Mouse (Mus musculus): ENCODE measurements at regions not wholly inside any gene's neighbourhood (a gene's known extent, or its start where the extent isn't known, plus 50 kb on each side); places are given as distances from the start of the nearest gene placed in this dataset.

- in situ Hi-C loops (cut with MboI; ENCODE audit: unreplicated experiment in 2 of 2) = no loop called here
These were observed 401.7 kb downstream of the Med13l start for GRCm38 (mm10) chr5:118962152-118962551.

GRCm38 (mm10) chr5:118963001-118963400 lies 402.5 kb downstream of the Med13l start:
- in situ Hi-C loops (cut with MboI; ENCODE audit: unreplicated experiment in 2 of 2) = no loop called here

- in situ Hi-C loops (cut with MboI; ENCODE audit: unreplicated experiment in 2 of 2) = no loop called here
These were observed 406.4 kb downstream of the Med13l start for GRCm38 (mm10) chr5:118966901-118967300.

GRCm38 (mm10) chr5:118967718-118968117 lies 407.2 kb downstream of the Med13l start:
- in situ Hi-C loops (cut with MboI; ENCODE audit: unreplicated experiment in 2 of 2) = no loop called here

- in situ Hi-C loops (cut with MboI; ENCODE audit: unreplicated experiment in 2 of 2) = no loop called here
These were observed 414.7 kb downstream of the Med13l start for GRCm38 (mm10) chr5:118975147-118975546.

- in situ Hi-C loops (cut with MboI; ENCODE audit: unreplicated experiment in 2 of 2) = no loop called here
These were observed 418.6 kb downstream of the Med13l start for GRCm38 (mm10) chr5:118978921-118979630.

GRCm38 (mm10) chr5:118981046-118981445 lies 420.6 kb downstream of the Med13l start:
- in situ Hi-C loops (cut with MboI; ENCODE audit: unreplicated experiment in 2 of 2) = no loop called here

- in situ Hi-C loops (cut with MboI; ENCODE audit: unreplicated experiment in 2 of 2) = no loop called here
These were observed 423.8 kb downstream of the Med13l start for GRCm38 (mm10) chr5:118984251-118984650.

GRCm38 (mm10) chr5:118984797-118985408 lies 424.4 kb downstream of the Med13l start:
- in situ Hi-C loops (cut with MboI; ENCODE audit: unreplicated experiment in 2 of 2) = no loop called here

- in situ Hi-C loops (cut with MboI; ENCODE audit: unreplicated experiment in 2 of 2) = no loop called here
These were observed 427.0 kb downstream of the Med13l start for GRCm38 (mm10) chr5:118987376-118988000.

- in situ Hi-C loops (cut with MboI; ENCODE audit: unreplicated experiment in 2 of 2) = no loop called here
These were observed 438.6 kb downstream of the Med13l start for GRCm38 (mm10) chr5:118999124-118999523.

GRCm38 (mm10) chr5:119005825-119006471 lies 445.5 kb downstream of the Med13l start:
- in situ Hi-C loops (cut with MboI; ENCODE audit: unreplicated experiment in 2 of 2) = no loop called here

- in situ Hi-C loops (cut with MboI; ENCODE audit: unreplicated experiment in 2 of 2) = no loop called here
These were observed 449.6 kb downstream of the Med13l start for GRCm38 (mm10) chr5:119010048-119010447.

- in situ Hi-C loops (cut with MboI; ENCODE audit: unreplicated experiment in 2 of 2) = no loop called here
These were observed 454.7 kb downstream of the Med13l start for GRCm38 (mm10) chr5:119015181-119015580.

- in situ Hi-C loops (cut with MboI; ENCODE audit: unreplicated experiment in 2 of 2) = no loop called here
These were observed 455.3 kb downstream of the Med13l start for GRCm38 (mm10) chr5:119015606-119016255.

- in situ Hi-C loops (cut with MboI; ENCODE audit: unreplicated experiment in 2 of 2) = no loop called here
These were observed 455.9 kb downstream of the Med13l start for GRCm38 (mm10) chr5:119016420-119016819.

- in situ Hi-C loops (cut with MboI; ENCODE audit: unreplicated experiment in 2 of 2) = no loop called here
These were observed 463.5 kb downstream of the Med13l start for GRCm38 (mm10) chr5:119023947-119024346.

- in situ Hi-C loops (cut with MboI; ENCODE audit: unreplicated experiment in 2 of 2) = no loop called here
These were observed 471.6 kb downstream of the Med13l start for GRCm38 (mm10) chr5:119032051-119032450.

GRCm38 (mm10) chr5:119044548-119044947 lies 484.1 kb downstream of the Med13l start:
- in situ Hi-C loops (cut with MboI; ENCODE audit: unreplicated experiment in 2 of 2) = no loop called here

GRCm38 (mm10) chr5:119047581-119047980 lies 487.1 kb downstream of the Med13l start:
- in situ Hi-C loops (cut with MboI; ENCODE audit: unreplicated experiment in 2 of 2) = no loop called here
